Mouse (Mus musculus) embryonic facial prominence, embryonic 10.5 days (tissue): ENCODE measurements around the gene Fdx1. TPM values are rescaled to one million over a fixed set of nuclear protein-coding genes. Genes with fewer than 3 reads are reported as not detected.

Experiments used
- DNase-seq: peaks from one replicate; pipeline ENCODE4 v3.0.0-alpha.2; 2017; ENCODE audit warnings: low spot score
- H3K27ac ChIP-seq: fragments of 300-500 bp; sonication (generic); replicated peaks from 2 replicates; pipeline ENCODE4 v1.5.1; 2016; ENCODE audit warnings: mild to moderate bottlenecking
- H3K27me3 ChIP-seq: fragments of 300-500 bp; sonication (generic); replicated peaks from 2 replicates; pipeline ENCODE4 v1.6.1; 2016; ENCODE audit warnings: low read depth, mild to moderate bottlenecking; ENCODE audit not compliant: poor library complexity, severe bottlenecking
- H3K36me3 ChIP-seq: fragments of 300-500 bp; sonication (generic); replicated peaks from 2 replicates; pipeline ENCODE4 v1.6.1; 2016; ENCODE audit warnings: mild to moderate bottlenecking, moderate library complexity
- H3K4me1 ChIP-seq: fragments of 300-500 bp; sonication (generic); 2 replicates; pipeline ENCODE4 v1.6.1; 2016
- H3K4me3 ChIP-seq: fragments of 300-500 bp; sonication (generic); 2 replicates; pipeline ENCODE4 v1.5.1; 2016; ENCODE audit warnings: mild to moderate bottlenecking, moderate library complexity
- H3K9me3 ChIP-seq: fragments of 300-500 bp; sonication (generic); 2 replicates; pipeline ENCODE4 v1.6.1; 2016; ENCODE audit warnings: mild to moderate bottlenecking
- whole genome bisulfite sequencing: fragments of 180-500 bp; shearing (Covaris S2); methylation state at CpG from one replicate; pipeline ENCODE4 v1.1.7; 2016; 5-methylcytosine and 5-hydroxymethylcytosine counted together
- polyA plus RNA-seq: library from polyadenylated mRNA; unstranded; fragments of >200 nt; fragmentation: Nextera tagmentation; extraction: Ambion mirVana; gene quantifications from 2 replicates; pipeline ENCODE4 v1.2.1, GENCODE M21; 2016

Gene Fdx1
- 53.9 and 59.5 TPM in 2 replicates for polyA plus RNA-seq

GRCm38 (mm10) chr9:51962975-51963701 is at the start of gene Fdx1:
Gene Fdx1 (minus strand): TSS chr9:51963556.
- H3K9me3 ChIP-seq: no peaks in the 10 kb centered on the region
- H3K4me1 ChIP-seq: peaks cover 18% of the 10 kb centered on the region
- WGBS: under 1% methylated on average over 81 of the region's 81 CpGs
- DNase-seq: peak; percentile 84
- peak within 1 kb of the TSS; percentile 91 for H3K27ac ChIP-seq
- peaks cover 14% of the 10 kb centered on the region for H3K27me3 ChIP-seq
- H3K4me3 ChIP-seq: peak within 1 kb of the TSS; percentile 88
- no peaks in the 10 kb centered on the region for H3K36me3 ChIP-seq

GRCm38 (mm10) chr9:52012781-52013436 is 49.6 kb upstream of the Fdx1 start:
- WGBS: 83% methylated on average over 5 of the region's 5 CpGs
- H3K27ac ChIP-seq: no peak overlapping the region
- no peak for DNase-seq
- H3K4me1 ChIP-seq: peaks cover 6% of the 10 kb centered on the region; the same call in 1 of the 2 replicates
- H3K4me3 ChIP-seq: no peak overlapping the region
- H3K27me3 ChIP-seq: no peaks in the 10 kb centered on the region
- H3K36me3 ChIP-seq: no peaks in the 10 kb centered on the region
- no peaks in the 10 kb centered on the region for H3K9me3 ChIP-seq

- no peaks in the 10 kb centered on the region for H3K9me3 ChIP-seq
- H3K36me3 ChIP-seq: no peaks in the 10 kb centered on the region
- peaks cover 6% of the 10 kb centered on the region; the same call in 1 of the 2 replicates for H3K4me1 ChIP-seq
- no peak overlapping the region for H3K4me3 ChIP-seq
- no peaks in the 10 kb centered on the region for H3K27me3 ChIP-seq
- 94% methylated on average over 1 of the region's 1 CpGs for WGBS
- no peak overlapping the region for H3K27ac ChIP-seq
- no peak for DNase-seq
Observed at GRCm38 (mm10) chr9:52012311-52012710, 49.0 kb upstream of the Fdx1 start.

GRCm38 (mm10) chr9:52008511-52008910 is 45.2 kb upstream of the Fdx1 start:
- Histone ChIP-seq H3K4me3 (no peak overlapping the region), H3K9me3 (no peaks in the 10 kb centered on the region), H3K27ac (no peak overlapping the region), H3K36me3 (no peaks in the 10 kb centered on the region), H3K27me3 (no peaks in the 10 kb centered on the region), H3K4me1 (no peaks in the 10 kb centered on the region)
- WGBS: 85% methylated on average over 1 of the region's 1 CpGs
- no peak for DNase-seq

GRCm38 (mm10) chr9:52007341-52007740 is 44.0 kb upstream of the Fdx1 start:
- Histone ChIP-seq H3K27me3 (no peaks in the 10 kb centered on the region), H3K4me3 (no peak overlapping the region), H3K36me3 (no peaks in the 10 kb centered on the region), H3K9me3 (no peaks in the 10 kb centered on the region), H3K27ac (no peak overlapping the region), H3K4me1 (no peaks in the 10 kb centered on the region)
- DNase-seq: no peak
- 32% methylated on average over 2 of the region's 2 CpGs for whole genome bisulfite sequencing

- H3K27me3 ChIP-seq: no peaks in the 10 kb centered on the region
Observed at GRCm38 (mm10) chr9:52003501-52003900, 40.1 kb upstream of the Fdx1 start.

GRCm38 (mm10) chr9:51995331-51996099 is 32.2 kb upstream of the Fdx1 start:
- H3K4me3 ChIP-seq: no peak overlapping the region
- DNase-seq: peak; percentile 51
- peaks cover 4% of the 10 kb centered on the region; the same call in 1 of the 2 replicates for H3K9me3 ChIP-seq
- peaks cover 14% of the 10 kb centered on the region for H3K4me1 ChIP-seq
- 70% methylated on average over 5 of the region's 5 CpGs for WGBS
- H3K27me3 ChIP-seq: no peaks in the 10 kb centered on the region
- no peaks in the 10 kb centered on the region for H3K36me3 ChIP-seq
- H3K27ac ChIP-seq: no peak overlapping the region

More at GRCm38 (mm10) chr9:52003501-52003900, 40.1 kb upstream of the Fdx1 start:
- H3K4me1 ChIP-seq: no peaks in the 10 kb centered on the region
- no peak overlapping the region for H3K4me3 ChIP-seq
- no peaks in the 10 kb centered on the region for H3K36me3 ChIP-seq
- H3K9me3 ChIP-seq: no peaks in the 10 kb centered on the region
- 78% methylated on average over 4 of the region's 4 CpGs for WGBS
- no peak for DNase-seq
- H3K27ac ChIP-seq: no peak overlapping the region

GRCm38 (mm10) chr9:51994636-51995260 is 31.4 kb upstream of the Fdx1 start:
- Histone ChIP-seq H3K4me3 (no peak overlapping the region), H3K36me3 (no peaks in the 10 kb centered on the region), H3K27me3 (no peaks in the 10 kb centered on the region), H3K27ac (no peak overlapping the region), H3K9me3 (peaks cover 4% of the 10 kb centered on the region; the same call in 1 of the 2 replicates), H3K4me1 (peaks cover 14% of the 10 kb centered on the region)
- WGBS: 90% methylated on average over 5 of the region's 5 CpGs
- DNase-seq: no peak

GRCm38 (mm10) chr9:51993486-51994275 is 30.3 kb upstream of the Fdx1 start:
- WGBS: 73% methylated on average over 4 of the region's 4 CpGs
- Histone ChIP-seq H3K9me3 (peaks cover 4% of the 10 kb centered on the region; the same call in 1 of the 2 replicates), H3K36me3 (no peaks in the 10 kb centered on the region), H3K27ac (no peak overlapping the region), H3K4me1 (peaks cover 14% of the 10 kb centered on the region), H3K4me3 (no peak overlapping the region), H3K27me3 (no peaks in the 10 kb centered on the region)
- peak; percentile 39 for DNase-seq

- DNase-seq: no peak
- Histone ChIP-seq H3K36me3 (no peaks in the 10 kb centered on the region), H3K4me1 (peaks cover 14% of the 10 kb centered on the region), H3K27ac (no peak overlapping the region), H3K9me3 (no peaks in the 10 kb centered on the region), H3K4me3 (no peak overlapping the region), H3K27me3 (no peaks in the 10 kb centered on the region)
- 34% methylated on average over 2 of the region's 2 CpGs for WGBS
Observed at GRCm38 (mm10) chr9:51991241-51991876, 28.0 kb upstream of the Fdx1 start.

- H3K9me3 ChIP-seq: no peaks in the 10 kb centered on the region
- no peak overlapping the region for H3K4me3 ChIP-seq
- peaks cover 14% of the 10 kb centered on the region for H3K4me1 ChIP-seq
- H3K27ac ChIP-seq: no peak overlapping the region
- H3K36me3 ChIP-seq: no peaks in the 10 kb centered on the region
- 20% methylated on average over 2 of the region's 2 CpGs for WGBS
- H3K27me3 ChIP-seq: no peaks in the 10 kb centered on the region
- DNase-seq: peak; percentile 63
Observed at GRCm38 (mm10) chr9:51990828-51991227, 27.5 kb upstream of the Fdx1 start.
